Mouse (Mus musculus): ENCODE measurements around the gene Nrbp1.

- TF ChIP-seq CTCF (conservative IDR thresholded peaks at IDR 0.05; ENCODE audit: insufficient read depth, insufficient read length, low read depth, low read length), result no peak
- no peak for TF ChIP-seq POLR2A (IDR thresholded peaks at IDR 0.05; ENCODE audit: low read depth, low read length)
Measured at GRCm38 (mm10) chr5:31251541-31252101, 11.0 kb downstream of the Nrbp1 start, which contains the start of gene Krtcap3.

All from kidney, adult 2 months (tissue).